Mouse (Mus musculus) heart, postnatal 0 days (tissue): ENCODE measurements around the gene Phf11b. TPM values are rescaled to one million over a fixed set of nuclear protein-coding genes. Genes with fewer than 3 reads are reported as not detected.
"Not testable (repeated sequence)": the region's sequence is repeated elsewhere in the genome, so short reads cannot be mapped to it uniquely, and the experiment has no call there.

Experiments
- ATAC-seq: fragments of 200-750 bp; cut with Nextera tagmentation; 2 replicates; pipeline ENCODE4 v1.8.0; 2017; ENCODE audit warnings: low read depth, moderate number of reproducible peaks, moderate library complexity; ENCODE audit not compliant: insufficient read depth
- DNase-seq: peaks from one replicate; pipeline ENCODE4 v3.0.0-alpha.2; 2016; ENCODE audit warnings: low spot score
- H3K27ac ChIP-seq: fragments of 300-500 bp; sonication (generic); 2 replicates; pipeline ENCODE4 v1.5.1; 2014; ENCODE audit warnings: low read depth, mild to moderate bottlenecking
- H3K27me3 ChIP-seq: fragments of 300-500 bp; sonication (generic); 2 replicates; pipeline ENCODE4 v1.6.1; 2014; ENCODE audit warnings: low read length, mixed read lengths; ENCODE audit not compliant: control insufficient read depth, insufficient read depth
- H3K36me3 ChIP-seq: fragments of 300-500 bp; sonication (generic); replicated peaks from 2 replicates; pipeline ENCODE4 v1.6.1; 2014; ENCODE audit warnings: low read length, mixed read lengths; ENCODE audit not compliant: control insufficient read depth, insufficient read depth
- H3K4me1 ChIP-seq: fragments of 300-500 bp; sonication (generic); 2 replicates; pipeline ENCODE4 v1.6.1; 2014; ENCODE audit warnings: antibody characterized with exemption; ENCODE audit not compliant: control insufficient read depth, insufficient read depth
- H3K4me2 ChIP-seq: fragments of 300-500 bp; sonication (generic); 2 replicates; pipeline ENCODE4 v1.6.1; 2014; ENCODE audit warnings: low read depth, mild to moderate bottlenecking, low read length, moderate library complexity
- H3K4me3 ChIP-seq: fragments of 300-500 bp; sonication (generic); 2 replicates; pipeline ENCODE4 v1.5.1; 2014; ENCODE audit warnings: low read depth, low read length
- H3K9ac ChIP-seq: fragments of 300-500 bp; sonication (generic); replicated peaks from 2 replicates; pipeline ENCODE4 v1.6.1; 2014; ENCODE audit warnings: low read depth, low read length, mixed read lengths
- H3K9me3 ChIP-seq: fragments of 300-500 bp; sonication (generic); replicated peaks from 2 replicates; pipeline ENCODE4 v1.6.1; 2016; ENCODE audit warnings: low read length; ENCODE audit not compliant: control insufficient read depth
- CTCF ChIP-seq: IDR thresholded peaks from 2 replicates; pipeline ENCODE4 v1.5.1; 2016; ENCODE audit warnings: antibody characterized with exemption, control low read depth, low read depth
- EP300 ChIP-seq: IDR thresholded peaks from 2 replicates; pipeline ENCODE4 v1.6.1; 2016; ENCODE audit warnings: antibody characterized with exemption, low read depth
- WGBS: fragments of 180-500 bp; shearing (Covaris S2); extraction: QIAGEN DNeasy Blood & Tissue Kit; methylation state at CpG from one replicate; pipeline ENCODE4 v1.1.7; 2014; 5-methylcytosine and 5-hydroxymethylcytosine counted together
- polyA plus RNA-seq: library from polyadenylated mRNA; unstranded; fragments of >200 nt; fragmentation: Nextera tagmentation; extraction: Ambion mirVana; gene quantifications from 2 replicates; pipeline ENCODE4 v1.2.1, GENCODE M21; 2015
- total RNA-seq: library from RNA; depleted of rRNA; stranded (reverse); fragments of >200 nt; gene quantifications from 2 replicates; pipeline ENCODE4 v1.2.3, GENCODE M21; 2014; ENCODE audit warnings: low replicate concordance; rRNA removed

Gene Phf11b
- not detected in 2 replicates for total RNA-seq
- polyA plus RNA-seq, result 0.92 and 1.4 TPM in 2 replicates

DNA sequence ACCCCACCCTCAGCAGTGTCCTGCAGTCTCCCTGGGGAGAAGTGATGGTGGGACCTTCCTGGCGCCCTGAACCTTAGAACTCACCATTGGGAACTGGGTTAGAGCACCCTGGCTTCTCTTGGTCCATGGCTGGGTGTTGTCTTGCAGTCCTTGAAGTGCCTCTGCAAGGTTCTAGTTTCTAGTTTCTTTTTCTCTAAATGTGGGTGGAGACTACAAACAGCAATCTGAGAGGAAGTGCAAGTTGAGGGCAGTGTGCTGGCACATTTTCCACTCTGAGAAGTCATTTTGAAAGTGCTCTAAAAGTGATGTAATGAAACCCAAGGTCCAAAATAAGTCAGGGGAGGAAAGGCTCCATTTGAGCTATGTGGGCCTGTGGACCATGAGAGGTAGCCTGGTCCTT lies at the start of gene Phf11b:
Gene Phf11b, minus strand, starts transcription at position 163 of the 400 bp plus-strand sequence.
- not testable (repeated sequence) for H3K4me3 ChIP-seq, H3K27ac ChIP-seq, H3K4me1 ChIP-seq, ATAC-seq, H3K36me3 ChIP-seq, H3K4me2 ChIP-seq, DNase-seq, H3K9me3 ChIP-seq, H3K27me3 ChIP-seq, H3K9ac ChIP-seq
- 43% methylated on average over 1 of the region's 1 CpGs for WGBS

- H3K36me3 ChIP-seq, H3K9me3 ChIP-seq, H3K27ac ChIP-seq, H3K9ac ChIP-seq, H3K27me3 ChIP-seq, H3K4me2 ChIP-seq, H3K4me1 ChIP-seq, ATAC-seq, H3K4me3 ChIP-seq, DNase-seq: not testable (repeated sequence)
- TF ChIP-seq CTCF, result peak; percentile 47
- WGBS, result 44% methylated on average over 4 of the region's 4 CpGs
Measured at GRCm38 (mm10) chr14:59390181-59390580, 49.0 kb upstream of the Phf11b start.

DNA sequence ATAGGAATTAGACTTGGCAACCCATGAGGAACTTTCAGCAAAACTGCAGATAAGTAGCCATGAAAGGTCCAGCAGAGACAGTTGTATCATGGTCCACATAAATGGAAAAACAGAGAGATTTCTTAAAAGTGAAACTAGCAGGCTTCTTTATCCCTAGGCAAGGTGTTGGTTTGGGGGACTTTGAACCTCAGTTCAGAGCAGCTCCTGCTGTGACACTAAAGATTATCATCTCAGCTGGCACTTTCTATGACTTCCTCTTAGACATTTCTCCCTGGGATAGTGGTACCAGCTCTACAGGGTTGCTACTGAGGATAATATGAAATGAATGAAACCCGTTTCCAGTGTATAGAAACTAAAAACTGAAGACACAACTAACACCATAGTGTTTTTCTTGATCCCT lies 48.4 kb upstream of the Phf11b start:
- H3K4me3 ChIP-seq, result no peak overlapping the region
- no peaks in the 10 kb centered on the region for H3K4me1 ChIP-seq
- WGBS, result 79% methylated on average over 1 of the region's 1 CpGs
- no peak for ATAC-seq
- no peak overlapping the region for H3K4me2 ChIP-seq
- no peaks in the 10 kb centered on the region for H3K9me3 ChIP-seq
- no peak for DNase-seq
- TF ChIP-seq CTCF, result no peak
- TF ChIP-seq EP300, result no peak
- no peak overlapping the region for H3K27ac ChIP-seq
- H3K27me3 ChIP-seq, result no peaks in the 10 kb centered on the region
- H3K9ac ChIP-seq, result no peak overlapping the region
- H3K36me3 ChIP-seq, result no peaks in the 10 kb centered on the region

DNA sequence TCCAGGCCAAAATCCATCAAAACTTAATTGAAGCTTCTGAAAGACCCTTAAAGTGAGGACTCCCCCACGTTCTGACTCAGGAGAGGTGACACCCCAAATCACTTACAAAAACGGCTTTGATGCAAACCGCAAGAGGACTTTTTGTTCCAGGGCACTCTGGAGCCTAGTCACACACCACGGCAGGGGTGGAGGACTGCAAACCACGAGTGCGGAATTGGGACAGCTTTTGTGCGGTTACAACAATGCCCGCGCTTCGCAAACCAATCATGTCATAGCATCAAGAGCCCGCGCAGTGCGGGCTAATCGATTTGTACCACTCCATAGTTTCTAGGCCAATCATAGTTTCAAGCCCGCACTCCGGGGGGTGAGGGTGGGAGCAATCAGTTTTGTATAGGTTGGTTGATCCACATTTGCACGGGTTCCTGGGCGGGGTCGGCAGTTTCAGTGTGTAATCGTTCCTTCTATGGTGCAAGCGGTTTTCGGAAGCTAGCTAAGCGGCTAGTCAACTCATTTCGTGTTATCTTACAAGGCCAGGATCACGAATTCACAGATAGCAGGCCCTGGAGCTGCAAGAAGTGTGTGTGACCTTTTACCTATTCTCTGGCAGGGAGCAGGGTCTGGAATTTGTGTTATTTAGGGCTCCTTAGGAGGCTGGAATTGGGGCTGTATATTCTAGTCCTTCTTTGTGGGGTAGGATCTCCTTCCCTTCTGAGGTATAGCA lies 29.4 kb upstream of the Phf11b start:
- WGBS, result 87% methylated on average over 25 of the region's 25 CpGs

GRCm38 (mm10) chr14:59366386-59367105 lies 25.4 kb upstream of the Phf11b start:
- Histone ChIP-seq H3K4me3 (no peak overlapping the region), H3K4me2 (no peak overlapping the region), H3K4me1 (no peaks in the 10 kb centered on the region), H3K27ac (no peak overlapping the region), H3K36me3 (no peaks in the 10 kb centered on the region), H3K27me3 (no peaks in the 10 kb centered on the region), H3K9ac (no peak overlapping the region), H3K9me3 (0 out of 2 replicates have a peak, but pooled peaks cover 4% of the 10 kb centered on the region)
- TF ChIP-seq EP300, result no peak
- TF ChIP-seq CTCF, result no peak
- no peak for DNase-seq
- no peak for ATAC-seq
- 54% methylated on average over 8 of the region's 8 CpGs for WGBS

More for the DNA sequence above, 29.4 kb upstream of the Phf11b start:
- no peak overlapping the region for H3K4me3 ChIP-seq
- no peak overlapping the region for H3K4me2 ChIP-seq
- no peaks in the 10 kb centered on the region for H3K27me3 ChIP-seq
- TF ChIP-seq CTCF (no peak), EP300 (no peak)
- no peaks in the 10 kb centered on the region for H3K4me1 ChIP-seq
- ATAC-seq, result no peak
- no peaks in the 10 kb centered on the region for H3K36me3 ChIP-seq
- no peak for DNase-seq
- no peak overlapping the region for H3K9ac ChIP-seq
- H3K9me3 ChIP-seq, result 0 out of 2 replicates have a peak, but pooled peaks cover 4% of the 10 kb centered on the region
- no peak overlapping the region for H3K27ac ChIP-seq

- Histone ChIP-seq H3K27me3 (no peaks in the 10 kb centered on the region), H3K4me1 (no peaks in the 10 kb centered on the region), H3K4me2 (peak within 1 kb of the TSS; percentile 52), H3K36me3 (no peaks in the 10 kb centered on the region), H3K4me3 (peak within 1 kb of the TSS; percentile 33), H3K9ac (peak within 1 kb of the TSS; percentile 41), H3K9me3 (no peaks in the 10 kb centered on the region), H3K27ac (peak within 1 kb of the TSS; percentile 81)
- TF ChIP-seq CTCF (peak; percentile 23; the same call in 1 of the 2 replicates), EP300 (no peak)
- DNase-seq (peak; percentile 55), ATAC-seq (peak; percentile 67)
- WGBS, result 32% methylated on average over 6 of the region's 6 CpGs
Measured at GRCm38 (mm10) chr14:59365244-59365644, 24.1 kb upstream of the Phf11b start, which contains the start of gene Phf11d. Gene Phf11d, minus strand, starts transcription at chr14:59365470.
